Mouse (Mus musculus) cerebellum, adult 2 months (tissue): ENCODE data around the gene Sorcs2.

Source experiments
- CTCF ChIP-seq: fragments of 200-500 bp; IDR thresholded peaks from 2 replicates; pipeline ENCODE4 v1.5.1; 2011; ENCODE audit warnings: low read depth, mild to moderate bottlenecking, control low read depth, low read length, moderate library complexity, borderline replicate concordance; ENCODE audit not compliant: insufficient read depth
- POLR2A ChIP-seq: fragments of 200-500 bp; IDR thresholded peaks from 2 replicates; pipeline ENCODE4 v1.6.1; 2011; ENCODE audit warnings: low read length, control low read depth, borderline replicate concordance; ENCODE audit not compliant: insufficient read depth

DNA sequence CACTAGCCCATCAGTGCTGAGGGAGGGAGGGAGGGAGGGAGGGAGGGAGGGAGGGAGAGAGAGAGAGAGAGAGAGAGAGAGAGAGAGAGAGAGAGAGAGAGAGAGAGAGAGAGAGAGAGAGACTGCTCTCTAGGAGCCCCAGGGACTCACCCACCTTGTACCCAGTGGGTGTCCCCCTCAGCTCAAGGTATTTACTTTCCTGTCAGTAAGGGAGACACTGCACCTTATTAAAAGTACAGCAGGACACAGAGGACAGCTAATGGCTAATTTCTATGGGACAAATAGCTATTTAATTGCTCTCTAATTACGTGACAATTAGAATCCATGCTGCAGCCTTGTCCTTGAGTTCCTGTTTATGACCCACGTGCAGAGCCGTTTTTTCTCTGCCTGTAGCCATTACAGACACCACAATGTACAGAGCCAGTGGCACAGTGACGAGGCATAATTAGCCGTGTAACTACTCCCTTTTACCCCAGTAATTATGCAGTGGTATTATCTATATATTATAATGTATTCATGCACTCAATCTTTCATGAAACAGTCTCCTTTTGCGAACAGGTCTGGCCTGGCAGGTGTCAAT is 256.2 kb downstream of the Sorcs2 start:
- no peak for TF ChIP-seq CTCF
- TF ChIP-seq POLR2A = no peak
